Mouse (Mus musculus): Measurements from ENCODE around the gene Ireb2. TPM values are rescaled to one million over a fixed set of nuclear protein-coding genes. Genes with fewer than 3 reads are reported as not detected.
"Not testable (repeated sequence)": the region's sequence is repeated elsewhere in the genome, so short reads cannot be mapped to it uniquely, and the experiment has no call there.

The Ireb2 gene
- polyA plus RNA-seq, 1 experiment, result 0.36 TPM

GRCm38 (mm10) chr9:54931765-54932164 is 68.2 kb downstream of the Ireb2 start:
- H3K4me1 ChIP-seq, result no peaks in the 10 kb centered on the region
- H3K27me3 ChIP-seq (replicated peaks), result peaks cover 5% of the 10 kb centered on the region
- no peaks in the 10 kb centered on the region for H3K9me3 ChIP-seq
- no peak overlapping the region for H3K4me3 ChIP-seq (replicated peaks)
- H3K36me3 ChIP-seq (replicated peaks; ENCODE audit: low read length), result no peaks in the 10 kb centered on the region
- no peak for TF ChIP-seq GATA1 (IDR thresholded peaks at IDR 0.05; ENCODE audit: borderline replicate concordance, low read length)
- TF ChIP-seq FLI1 (IDR thresholded peaks at IDR 0.05; ENCODE audit: low read length), result no peak

GRCm38 (mm10) chr9:54932379-54932778 is 68.8 kb downstream of the Ireb2 start:
- H3K9me3 ChIP-seq, result no peaks in the 10 kb centered on the region
- TF ChIP-seq FLI1 (IDR thresholded peaks at IDR 0.05; ENCODE audit: low read length) (no peak), GATA1 (IDR thresholded peaks at IDR 0.05; ENCODE audit: borderline replicate concordance, low read length) (no peak)
- no peak overlapping the region for H3K4me3 ChIP-seq (replicated peaks)

GRCm38 (mm10) chr9:54942071-54942470 is 78.5 kb downstream of the Ireb2 start:
- no peaks in the 10 kb centered on the region for H3K4me1 ChIP-seq
- no peaks in the 10 kb centered on the region for H3K36me3 ChIP-seq (replicated peaks; ENCODE audit: low read length)
- H3K27me3 ChIP-seq (replicated peaks), result peaks cover 10% of the 10 kb centered on the region
- TF ChIP-seq FLI1 (IDR thresholded peaks at IDR 0.05; ENCODE audit: low read length) (no peak), GATA1 (IDR thresholded peaks at IDR 0.05; ENCODE audit: borderline replicate concordance, low read length) (no peak)
- no peaks in the 10 kb centered on the region for H3K9me3 ChIP-seq
- H3K4me3 ChIP-seq (replicated peaks), result no peak overlapping the region

More at GRCm38 (mm10) chr9:54932379-54932778, 68.8 kb downstream of the Ireb2 start:
- Histone ChIP-seq H3K36me3 (replicated peaks; ENCODE audit: low read length) (no peaks in the 10 kb centered on the region), H3K27me3 (replicated peaks) (peaks cover 5% of the 10 kb centered on the region), H3K4me1 (no peaks in the 10 kb centered on the region)

GRCm38 (mm10) chr9:54944467-54944866 is 80.9 kb downstream of the Ireb2 start:
- Histone ChIP-seq H3K4me1 (0 out of 2 replicates have a peak, but pooled peaks cover 3% of the 10 kb centered on the region), H3K4me3 (replicated peaks) (no peak overlapping the region), H3K27me3 (replicated peaks) (peaks cover 5% of the 10 kb centered on the region), H3K9me3 (no peaks in the 10 kb centered on the region), H3K36me3 (replicated peaks; ENCODE audit: low read length) (no peaks in the 10 kb centered on the region)
- TF ChIP-seq FLI1 (IDR thresholded peaks at IDR 0.05; ENCODE audit: low read length), result no peak
- TF ChIP-seq GATA1 (IDR thresholded peaks at IDR 0.05; ENCODE audit: borderline replicate concordance, low read length), result no peak

- Histone ChIP-seq H3K27me3 (replicated peaks) (peaks cover 5% of the 10 kb centered on the region), H3K9me3 (no peaks in the 10 kb centered on the region), H3K4me1 (peaks cover 3% of the 10 kb centered on the region; the same call in 1 of the 2 replicates), H3K4me3 (replicated peaks) (no peak overlapping the region), H3K36me3 (replicated peaks; ENCODE audit: low read length) (no peaks in the 10 kb centered on the region)
- no peak for TF ChIP-seq FLI1 (IDR thresholded peaks at IDR 0.05; ENCODE audit: low read length)
- no peak for TF ChIP-seq GATA1 (IDR thresholded peaks at IDR 0.05; ENCODE audit: borderline replicate concordance, low read length)
Measured at GRCm38 (mm10) chr9:54946256-54946655, 82.7 kb downstream of the Ireb2 start.

- TF ChIP-seq GATA1 (IDR thresholded peaks at IDR 0.05; ENCODE audit: borderline replicate concordance, low read length), result no peak
- TF ChIP-seq FLI1 (IDR thresholded peaks at IDR 0.05; ENCODE audit: low read length), result no peak
- H3K27me3 ChIP-seq (replicated peaks), result peaks cover 5% of the 10 kb centered on the region
- peaks cover 27% of the 10 kb centered on the region for H3K36me3 ChIP-seq (replicated peaks; ENCODE audit: low read length)
- no peak overlapping the region for H3K4me3 ChIP-seq (replicated peaks)
- no peaks in the 10 kb centered on the region for H3K9me3 ChIP-seq
- peaks cover 34% of the 10 kb centered on the region for H3K4me1 ChIP-seq
Measured at GRCm38 (mm10) chr9:54949465-54949864, 85.9 kb downstream of the Ireb2 start.

GRCm38 (mm10) chr9:54950162-54950561 is 86.6 kb downstream of the Ireb2 start:
- H3K4me1 ChIP-seq, result peaks cover 39% of the 10 kb centered on the region
- peaks cover 32% of the 10 kb centered on the region for H3K36me3 ChIP-seq (replicated peaks; ENCODE audit: low read length)
- H3K9me3 ChIP-seq; H3K27me3 ChIP-seq (replicated peaks): not testable (repeated sequence)
- H3K4me3 ChIP-seq (replicated peaks), result peak overlapping the region; percentile 97

GRCm38 (mm10) chr9:54950575-54951321 is 87.2 kb downstream of the Ireb2 start, which contains the start of the genes Psma4 and AY074887:
Psma4 (plus strand) TSS chr9:54950790.
AY074887 (minus strand) TSS chr9:54950998.
- Histone ChIP-seq H3K27me3 (replicated peaks) (peaks cover 5% of the 10 kb centered on the region), H3K4me1 (peaks cover 45% of the 10 kb centered on the region), H3K9me3 (no peaks in the 10 kb centered on the region), H3K36me3 (replicated peaks; ENCODE audit: low read length) (peaks cover 38% of the 10 kb centered on the region), H3K4me3 (replicated peaks) (peak within 1 kb of the TSS; percentile 97)
- no peak for TF ChIP-seq FLI1 (IDR thresholded peaks at IDR 0.05; ENCODE audit: low read length)
- TF ChIP-seq GATA1 (IDR thresholded peaks at IDR 0.05; ENCODE audit: borderline replicate concordance, low read length), result no peak

GRCm38 (mm10) chr9:54961059-54961458 is 97.5 kb downstream of the Ireb2 start:
- Histone ChIP-seq H3K4me3 (replicated peaks) (no peak overlapping the region), H3K27me3 (replicated peaks) (no peaks in the 10 kb centered on the region), H3K36me3 (replicated peaks; ENCODE audit: low read length) (peaks cover 48% of the 10 kb centered on the region), H3K4me1 (peaks cover 2% of the 10 kb centered on the region; the same call in 1 of the 2 replicates), H3K9me3 (peaks cover 24% of the 10 kb centered on the region)
- TF ChIP-seq FLI1 (IDR thresholded peaks at IDR 0.05; ENCODE audit: low read length) (no peak), GATA1 (IDR thresholded peaks at IDR 0.05; ENCODE audit: borderline replicate concordance, low read length) (no peak)

Other genes with a start within 250 kb of the Ireb2 start
- 1.8 TPM in 1 of 2 replicates, not detected in the other for gene Acsbg1, start 201.9 kb upstream of the Ireb2 start, polyA plus RNA-seq (2012; ENCODE audit: insufficient read depth, low replicate concordance)
- gene Dnaja4, start 164.9 kb upstream of the Ireb2 start, polyA plus RNA-seq (2012; ENCODE audit: insufficient read depth, low replicate concordance), result 0.46 TPM in 1 of 2 replicates, not detected in the other
- gene Wdr61, start 129.3 kb upstream of the Ireb2 start, polyA plus RNA-seq (2012; ENCODE audit: insufficient read depth, low replicate concordance), result 10.7 and 17.7 TPM in 2 replicates
- not detected in 2 replicates for gene Crabp1, start 99.0 kb upstream of the Ireb2 start, polyA plus RNA-seq (2012; ENCODE audit: insufficient read depth, low replicate concordance)
- not detected in 2 replicates for gene Hykk, start 53.5 kb downstream of the Ireb2 start, polyA plus RNA-seq (2012; ENCODE audit: insufficient read depth, low replicate concordance)
- gene Psma4, start 87.0 kb downstream of the Ireb2 start, polyA plus RNA-seq (2012; ENCODE audit: insufficient read depth, low replicate concordance), result 16.1 TPM in 1 of 2 replicates, not detected in the other
- gene AY074887, start 87.2 kb downstream of the Ireb2 start, polyA plus RNA-seq (2012; ENCODE audit: insufficient read depth, low replicate concordance), result not detected in 2 replicates
- not detected in 2 replicates for gene Chrna5, start 117.1 kb downstream of the Ireb2 start, polyA plus RNA-seq (2012; ENCODE audit: insufficient read depth, low replicate concordance)
- not detected in 2 replicates for gene Chrna3, start 162.8 kb downstream of the Ireb2 start, polyA plus RNA-seq (2012; ENCODE audit: insufficient read depth, low replicate concordance)
- not detected in 2 replicates for gene Chrnb4, start 185.0 kb downstream of the Ireb2 start, polyA plus RNA-seq (2012; ENCODE audit: insufficient read depth, low replicate concordance)